Mouse (Mus musculus): ENCODE measurements at regions not wholly inside any gene's neighbourhood (a gene's known extent, or its start where the extent isn't known, plus 50 kb on each side); places are given as distances from the start of the nearest gene placed in this dataset.

DNA sequence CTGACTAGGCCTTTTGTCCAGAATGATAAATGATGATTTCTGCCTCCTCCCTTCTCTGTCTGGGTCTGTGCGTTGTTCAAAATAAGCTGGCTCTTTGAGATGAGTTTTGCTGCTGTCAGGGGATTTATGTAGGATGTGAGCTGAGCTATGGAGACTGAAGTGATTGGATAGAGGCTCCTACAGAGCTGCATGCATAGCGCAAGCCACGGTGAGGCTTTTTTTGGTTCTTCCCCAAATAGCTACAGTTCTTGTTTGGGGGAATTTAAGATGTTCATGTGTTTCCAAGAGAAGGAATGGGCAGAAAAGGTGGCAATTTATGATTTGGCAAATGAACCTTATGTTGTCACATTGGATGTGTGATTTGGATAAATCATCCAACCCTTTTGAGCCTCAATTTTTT lies 170.8 kb upstream of the H2al1n start:
- peak; percentile 6 to 46 for DNase-seq (ENCODE audit: low spot score in 2 of 2)

DNA sequence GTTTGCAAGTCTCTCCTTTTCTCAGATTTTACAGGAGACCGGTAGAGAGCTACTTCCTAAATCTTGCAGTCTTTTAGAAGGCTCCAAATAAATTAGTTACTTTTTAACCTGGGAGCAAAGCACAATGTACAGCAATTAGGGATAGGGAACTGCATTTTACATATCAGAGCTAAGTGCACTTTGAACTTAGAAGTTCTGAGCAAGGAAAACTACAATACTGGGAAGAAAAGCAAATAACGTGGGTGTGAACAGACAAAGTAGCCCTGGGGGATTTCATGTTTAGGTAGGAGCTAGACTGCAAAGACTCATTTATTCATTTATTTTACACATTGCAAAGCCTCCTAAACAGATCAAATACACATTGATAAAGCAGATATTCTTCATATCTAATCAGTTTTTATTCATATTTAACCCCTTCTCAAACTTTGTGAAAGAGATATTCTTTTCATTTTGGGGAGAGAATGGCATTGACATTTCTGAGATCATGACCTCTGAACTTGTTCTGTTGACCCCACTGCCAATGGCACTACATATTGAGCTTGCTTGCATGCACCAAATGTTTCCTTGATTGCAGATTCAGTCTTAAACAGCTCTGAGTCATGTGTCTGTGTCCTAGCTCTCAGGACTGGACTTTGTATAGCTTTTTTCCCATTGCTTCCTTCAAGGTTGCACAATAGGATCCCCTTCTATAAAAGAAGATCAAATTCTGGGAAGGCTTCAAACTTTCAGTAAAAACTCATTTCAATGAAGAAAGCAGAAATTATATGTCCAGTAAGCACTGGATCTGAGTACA lies 146.8 kb upstream of the Cask start:
- DNase-seq (ENCODE audit: low spot score in 2 of 2), result no peak

DNA sequence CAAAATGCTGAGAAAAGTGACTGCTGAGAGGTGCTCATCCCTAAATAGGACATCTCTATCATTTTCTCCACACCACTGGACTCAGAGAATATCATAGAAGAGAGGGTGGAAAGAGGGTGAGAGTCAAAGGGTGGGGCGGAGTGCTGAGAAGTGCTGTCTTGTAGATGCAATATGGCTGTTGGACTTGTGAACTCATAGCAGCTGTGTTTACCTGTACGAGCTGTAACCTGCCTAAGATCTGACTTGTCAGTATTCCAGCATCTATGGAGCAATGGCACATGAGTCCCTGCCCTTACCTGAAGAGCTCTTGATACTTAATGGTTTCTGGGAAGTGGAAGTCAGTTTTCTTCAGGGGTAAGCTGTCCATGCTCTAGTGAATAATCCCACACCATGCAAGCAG lies 127.8 kb upstream of the Cask start:
- DNase-seq (ENCODE audit: low spot score in 2 of 2), result no peak
